Comparison of ENCODE assay signal across 22 mouse cellular contexts in genomic region chr7:88310398-88311180, GRCm38 (mm10). TPM values are rescaled to one million over a fixed set of nuclear protein-coding genes. Genes with fewer than 3 reads are reported as not detected.
DNase-seq lines count a peak whose midpoint lies in the region; ATAC-seq lines count a peak whose summit lies in the region.
"Had no signal": no experiment of that assay in that cellular context is flagged by ENCODE, and none has a peak within 500 bp of the region (broad histone marks: within the 10 kb centered on the region; RNA-seq: fewer than 3 reads in every experiment).

No protein-coding gene starts in this region.

- no peaks in the 10 kb centered on the region for H3K9me3 ChIP-seq in kidney, embryonic 14.5 days (ENCODE audit: control insufficient read depth, low read length)
- H3K9me3 ChIP-seq: embryonic facial prominence, embryonic 15.5 days; forebrain, embryonic 15.5 days; heart, embryonic 15.5 days; hindbrain, embryonic 13.5 days had no signal

- no peaks in the 10 kb centered on the region for H3K27me3 ChIP-seq in kidney, embryonic 14.5 days (ENCODE audit: control insufficient read depth, insufficient read depth, low read length)
- H3K27me3 ChIP-seq: CH12.LX; embryonic facial prominence, embryonic 15.5 days; forebrain, embryonic 15.5 days; heart, embryonic 15.5 days; hindbrain, embryonic 13.5 days; Patski had no signal

- H3K27ac ChIP-seq in kidney, embryonic 14.5 days (ENCODE audit: low read depth, low read length), result no peak overlapping the region
- H3K27ac ChIP-seq: embryonic facial prominence, embryonic 15.5 days; forebrain, embryonic 15.5 days; heart, adult 2 months; heart, embryonic 15.5 days; hindbrain, embryonic 13.5 days had no signal

- DNase-seq in gastrocnemius, adult 18-20 months (ENCODE audit: low spot score), result peak; percentile 38
- no peak for DNase-seq in gastrocnemius, postnatal 10 days
- peak; percentile 9 for DNase-seq in kidney, adult 9 months
- DNase-seq in gonadal fat pad, adult 2 months (ENCODE audit: low read depth), result peak; percentile 51
- peak; percentile 82 for DNase-seq in skeletal muscle tissue, adult 2 months (ENCODE audit: low read depth, low spot score)
- DNase-seq in adrenal gland, postnatal 10 days, result no peak
- DNase-seq: adrenal gland, postnatal 36 days; cerebellum, adult 2 months; cerebellum, postnatal 10 days; gastrocnemius, postnatal 25 days; heart, adult 2 months; heart, postnatal 14 days had no signal

- no peak overlapping the region for H3K4me2 ChIP-seq in kidney, embryonic 14.5 days (replicated peaks; ENCODE audit: low read depth, low read length)
- H3K4me2 ChIP-seq: embryonic facial prominence, embryonic 15.5 days; forebrain, embryonic 15.5 days; heart, embryonic 11.5 days; heart, embryonic 15.5 days; hindbrain, embryonic 13.5 days had no signal

- H3K9ac ChIP-seq in kidney, embryonic 14.5 days (ENCODE audit: low read depth, low read length), result no peak overlapping the region
- H3K9ac ChIP-seq: embryonic facial prominence, embryonic 15.5 days; forebrain, embryonic 15.5 days; heart, embryonic 15.5 days; hindbrain, embryonic 13.5 days had no signal

- H3K4me1 ChIP-seq in kidney, embryonic 14.5 days (ENCODE audit: control insufficient read depth, insufficient read depth, low read length), result no peaks in the 10 kb centered on the region
- H3K4me1 ChIP-seq: embryonic facial prominence, embryonic 15.5 days; forebrain, embryonic 15.5 days; heart, embryonic 15.5 days; hindbrain, embryonic 13.5 days had no signal

- 81% methylated on average over 3 of the region's 3 CpGs for WGBS in kidney, embryonic 14.5 days

- H3K36me3 ChIP-seq in kidney, embryonic 14.5 days (ENCODE audit: control insufficient read depth, insufficient read depth, low read length), result no peaks in the 10 kb centered on the region
- H3K36me3 ChIP-seq: embryonic facial prominence, embryonic 15.5 days; forebrain, embryonic 15.5 days; heart, embryonic 15.5 days; hindbrain, embryonic 13.5 days had no signal

- no peak overlapping the region for H3K4me3 ChIP-seq in kidney, embryonic 14.5 days (ENCODE audit: low read length)
- H3K4me3 ChIP-seq: embryonic facial prominence, embryonic 15.5 days; erythroblast, embryonic 14.5 days; forebrain, embryonic 15.5 days; heart, adult 2 months; heart, embryonic 15.5 days; hindbrain, embryonic 13.5 days had no signal

- no peak for ATAC-seq in kidney, embryonic 14.5 days (ENCODE audit: low FRiP score, low TSS enrichment)
- ATAC-seq: activated CD4-positive, CD25-positive, alpha-beta regulatory T cell, adult 4 months; forebrain, embryonic 15.5 days; Patski had no signal

RNA-seq across cellular contexts. Expression of gene Ctsc, which starts 32.7 kb away (rescaled TPM):
- 10 to 100 TPM; 36.9 to 38.2 TPM for total RNA-seq in gastrocnemius, adult 18-20 months (2021)
- total RNA-seq in gastrocnemius, postnatal 10 days (2021), result 10 to 100 TPM; 49.0 to 49.3 TPM
- 29.1 and 33.3 TPM in 2 replicates for polyA plus RNA-seq in kidney, embryonic 14.5 days (2014; fragmentation: Nextera tagmentation; extraction: Ambion mirVana)
- 34.5 and 52.7 TPM in 2 replicates for polyA plus RNA-seq in gonadal fat pad, adult 2 months (2012; rRNA removed)
- 10 to 100 TPM; 23.7 to 24.1 TPM for total RNA-seq in adrenal gland, postnatal 10 days (2021)

Comparison
In these comparisons a context has a peak if more than half of its experiments do, and no peak if none do; other contexts are left out.
1. DNase-seq: peak in gastrocnemius, adult 18-20 months (single experiment), kidney, adult 9 months (single experiment), gonadal fat pad, adult 2 months (single experiment) and skeletal muscle tissue, adult 2 months (single experiment); none in gastrocnemius, postnatal 10 days (single experiment) and adrenal gland, postnatal 10 days (single experiment).